Mouse (Mus musculus): ENCODE data around the gene Pcgf3. TPM values are rescaled to one million over a fixed set of nuclear protein-coding genes. Genes with fewer than 3 reads are reported as not detected.

Gene Pcgf3
- polyA plus RNA-seq, 1 experiment from 2014 or later = 12.7 TPM

DNA sequence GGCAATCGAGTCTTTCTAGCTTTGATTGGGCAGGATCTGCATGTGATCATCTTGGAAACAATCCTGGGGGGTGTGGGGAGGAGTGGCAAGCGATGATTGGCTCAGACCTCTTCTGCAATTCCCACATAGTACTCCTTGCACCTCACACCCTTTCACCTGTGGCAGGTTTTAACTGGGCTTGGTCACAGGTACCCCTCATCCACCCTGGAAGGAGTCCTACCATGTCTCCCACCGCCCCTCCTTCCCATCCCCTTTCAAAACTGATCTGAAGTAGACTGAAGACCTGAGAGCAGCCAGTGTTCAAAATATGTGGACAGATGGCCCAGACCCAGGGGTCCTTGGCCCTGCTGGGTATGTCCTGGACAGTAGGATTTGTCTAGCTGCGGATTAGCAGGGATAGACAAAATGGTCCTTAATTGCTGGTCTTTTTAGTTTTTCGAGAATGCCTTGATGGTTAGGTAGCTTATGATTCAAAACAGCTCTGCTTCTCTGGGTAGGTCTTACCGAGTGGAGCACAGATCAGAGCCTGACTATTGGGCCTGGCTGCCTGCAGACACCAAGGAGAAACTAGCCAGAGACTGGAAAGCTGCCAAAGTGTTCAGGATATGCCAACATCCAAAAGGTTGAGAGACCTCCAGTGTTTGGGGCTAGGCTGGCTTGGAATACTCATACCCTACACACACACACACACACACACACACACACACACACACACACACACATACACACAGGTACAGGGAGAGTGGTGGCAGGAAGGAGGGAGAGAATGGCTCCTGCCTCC, 54.7 kb downstream of the Pcgf3 start:
- no peak for ATAC-seq
- H3K27me3 ChIP-seq (replicated peaks; ENCODE audit: control insufficient read depth, insufficient read depth, low read length) = no peaks in the 10 kb centered on the region
- H3K36me3 ChIP-seq (ENCODE audit: control insufficient read depth, insufficient read depth, low read length) = no peaks in the 10 kb centered on the region
- WGBS = 66% methylated on average over 6 of the region's 6 CpGs
- H3K4me2 ChIP-seq (ENCODE audit: low read depth, low read length) = no peak overlapping the region
- no peak overlapping the region for H3K9ac ChIP-seq (ENCODE audit: low read depth, low read length)
- no peak overlapping the region for H3K27ac ChIP-seq (ENCODE audit: low read length)
- no peaks in the 10 kb centered on the region for H3K9me3 ChIP-seq (ENCODE audit: control insufficient read depth, low read length)
- no peak overlapping the region for H3K4me3 ChIP-seq (ENCODE audit: low read length)
- H3K4me1 ChIP-seq (ENCODE audit: control insufficient read depth, insufficient read depth, low read length) = no peaks in the 10 kb centered on the region

DNA sequence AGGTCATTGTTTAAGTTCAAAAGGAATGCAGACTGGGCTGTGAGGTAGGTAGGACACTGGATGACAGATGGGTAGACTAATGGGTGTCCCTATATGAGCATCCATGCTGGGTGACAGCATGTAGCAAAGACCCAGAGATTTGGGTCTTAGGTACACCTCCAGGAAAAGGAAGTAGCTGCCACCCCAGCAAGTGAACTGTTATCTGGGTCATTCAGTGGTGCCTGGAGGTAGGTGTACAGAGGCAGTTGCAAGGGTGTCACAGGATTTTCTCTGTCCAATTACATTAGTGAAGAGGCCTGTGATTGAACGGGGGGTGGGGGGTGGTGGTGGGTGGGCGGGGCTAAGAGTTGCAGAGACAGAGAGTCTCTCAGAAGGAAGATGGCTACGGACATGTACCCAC, 55.6 kb downstream of the Pcgf3 start:
- H3K27ac ChIP-seq (ENCODE audit: low read length) = no peak overlapping the region
- WGBS = 81% methylated on average over 3 of the region's 3 CpGs
- H3K4me3 ChIP-seq (ENCODE audit: low read length) = no peak overlapping the region
- H3K4me2 ChIP-seq (ENCODE audit: low read depth, low read length) = no peak overlapping the region
- H3K27me3 ChIP-seq (replicated peaks; ENCODE audit: control insufficient read depth, insufficient read depth, low read length) = no peaks in the 10 kb centered on the region
- no peaks in the 10 kb centered on the region for H3K4me1 ChIP-seq (ENCODE audit: control insufficient read depth, insufficient read depth, low read length)
- no peaks in the 10 kb centered on the region for H3K9me3 ChIP-seq (ENCODE audit: control insufficient read depth, low read length)
- no peak for ATAC-seq
- H3K36me3 ChIP-seq (ENCODE audit: control insufficient read depth, insufficient read depth, low read length) = no peaks in the 10 kb centered on the region
- H3K9ac ChIP-seq (ENCODE audit: low read depth, low read length) = no peak overlapping the region

DNA sequence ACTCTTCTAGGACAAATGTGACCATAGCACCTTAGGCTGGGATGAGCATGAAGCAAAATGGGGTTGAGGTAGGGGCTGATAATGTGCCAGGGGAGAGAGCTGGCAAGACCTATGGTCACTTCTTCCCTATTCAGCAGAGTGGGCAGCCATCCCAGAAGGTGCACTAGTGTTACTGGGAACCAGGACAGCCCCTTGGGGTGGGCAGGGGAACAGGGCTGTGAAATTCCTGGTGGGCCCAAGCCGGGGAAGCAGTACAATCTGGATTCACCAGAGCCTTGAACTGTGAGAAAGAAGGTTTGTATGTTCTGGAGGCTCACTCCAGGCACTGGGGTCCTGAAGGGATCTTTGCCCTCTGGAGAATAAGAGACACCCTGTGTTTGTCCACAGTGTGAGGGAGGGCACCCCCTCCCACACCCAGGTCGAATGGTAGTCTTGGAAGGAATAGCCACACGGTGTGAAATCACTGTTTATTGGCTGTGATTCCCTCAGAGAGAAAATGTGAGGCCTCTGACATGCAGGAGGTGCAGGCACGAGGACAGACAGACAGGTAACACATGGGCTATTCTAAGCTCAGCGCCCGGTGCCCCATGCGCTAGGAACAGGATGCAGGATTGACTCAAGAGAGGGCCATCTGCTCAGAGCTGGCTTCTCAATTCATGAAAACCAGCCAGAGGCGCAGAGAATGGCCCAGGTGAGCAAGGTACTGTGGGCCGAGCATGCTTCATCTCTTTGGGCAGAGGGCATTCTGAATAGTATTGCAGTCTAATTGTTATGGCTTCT, 57.3 kb downstream of the Pcgf3 start:
- 76% methylated on average over 9 of the region's 9 CpGs for WGBS
- Histone ChIP-seq H3K4me3 (ENCODE audit: low read length) (no peak overlapping the region), H3K27me3 (replicated peaks; ENCODE audit: control insufficient read depth, insufficient read depth, low read length) (no peaks in the 10 kb centered on the region), H3K27ac (ENCODE audit: low read length) (no peak overlapping the region), H3K4me2 (ENCODE audit: low read depth, low read length) (no peak overlapping the region), H3K36me3 (ENCODE audit: control insufficient read depth, insufficient read depth, low read length) (no peaks in the 10 kb centered on the region), H3K9me3 (ENCODE audit: control insufficient read depth, low read length) (no peaks in the 10 kb centered on the region), H3K9ac (ENCODE audit: low read depth, low read length) (no peak overlapping the region), H3K4me1 (ENCODE audit: control insufficient read depth, insufficient read depth, low read length) (no peaks in the 10 kb centered on the region)
- no peak for ATAC-seq

DNA sequence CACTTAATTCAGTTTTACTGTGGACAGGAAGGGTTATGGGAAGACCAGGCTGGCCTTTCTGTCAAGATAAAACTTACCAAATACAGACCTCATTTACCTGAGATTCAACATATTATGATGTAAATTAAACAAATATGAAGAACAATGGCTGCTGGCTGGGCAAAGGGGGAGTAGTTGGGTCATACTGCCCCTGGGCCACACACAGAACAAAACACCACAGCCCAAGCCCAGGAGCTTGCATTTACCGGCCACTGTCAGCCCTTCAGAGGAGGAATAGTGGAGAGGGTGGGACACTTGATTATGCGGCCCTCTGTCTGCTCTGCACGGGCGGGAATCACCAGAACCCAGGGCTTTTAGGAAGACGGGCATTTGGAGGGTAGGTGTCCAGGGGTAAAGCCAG, 57.9 kb downstream of the Pcgf3 start:
- no peak overlapping the region for H3K27ac ChIP-seq (ENCODE audit: low read length)
- H3K4me2 ChIP-seq (ENCODE audit: low read depth, low read length) = no peak overlapping the region
- no peak for ATAC-seq
- no peaks in the 10 kb centered on the region for H3K4me1 ChIP-seq (ENCODE audit: control insufficient read depth, insufficient read depth, low read length)
- no peak overlapping the region for H3K9ac ChIP-seq (ENCODE audit: low read depth, low read length)
- H3K27me3 ChIP-seq (replicated peaks; ENCODE audit: control insufficient read depth, insufficient read depth, low read length) = no peaks in the 10 kb centered on the region
- H3K9me3 ChIP-seq (ENCODE audit: control insufficient read depth, low read length) = no peaks in the 10 kb centered on the region
- no peak overlapping the region for H3K4me3 ChIP-seq (ENCODE audit: low read length)
- WGBS = 81% methylated on average over 5 of the region's 5 CpGs
- no peaks in the 10 kb centered on the region for H3K36me3 ChIP-seq (ENCODE audit: control insufficient read depth, insufficient read depth, low read length)

DNA sequence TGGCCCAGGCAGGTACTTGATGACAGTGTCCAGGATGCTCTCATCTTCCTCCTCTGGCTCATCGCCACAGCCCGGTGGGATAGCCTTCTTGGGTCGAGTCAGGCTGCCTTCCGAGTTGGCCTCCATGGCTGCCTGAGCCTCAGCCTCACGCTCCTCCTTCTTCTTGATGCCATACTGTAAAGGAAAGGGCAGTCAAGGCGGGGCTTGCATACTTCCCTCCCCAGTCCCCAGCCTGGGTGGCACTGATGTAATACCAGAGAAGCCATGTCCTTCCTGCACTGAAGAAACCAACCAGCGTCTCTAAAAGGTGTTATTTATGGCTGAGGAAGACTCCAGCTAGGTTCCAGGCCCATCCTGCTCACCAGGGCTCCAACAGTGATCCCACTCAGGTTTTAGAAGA, 59.1 kb downstream of the Pcgf3 start:
- 78% methylated on average over 7 of the region's 7 CpGs for WGBS
- Histone ChIP-seq H3K4me3 (ENCODE audit: low read length) (no peak overlapping the region), H3K4me2 (ENCODE audit: low read depth, low read length) (no peak overlapping the region), H3K27ac (ENCODE audit: low read length) (no peak overlapping the region), H3K9ac (ENCODE audit: low read depth, low read length) (no peak overlapping the region), H3K36me3 (ENCODE audit: control insufficient read depth, insufficient read depth, low read length) (no peaks in the 10 kb centered on the region), H3K4me1 (ENCODE audit: control insufficient read depth, insufficient read depth, low read length) (no peaks in the 10 kb centered on the region), H3K9me3 (ENCODE audit: control insufficient read depth, low read length) (no peaks in the 10 kb centered on the region), H3K27me3 (replicated peaks; ENCODE audit: control insufficient read depth, insufficient read depth, low read length) (no peaks in the 10 kb centered on the region)
- ATAC-seq = no peak

DNA sequence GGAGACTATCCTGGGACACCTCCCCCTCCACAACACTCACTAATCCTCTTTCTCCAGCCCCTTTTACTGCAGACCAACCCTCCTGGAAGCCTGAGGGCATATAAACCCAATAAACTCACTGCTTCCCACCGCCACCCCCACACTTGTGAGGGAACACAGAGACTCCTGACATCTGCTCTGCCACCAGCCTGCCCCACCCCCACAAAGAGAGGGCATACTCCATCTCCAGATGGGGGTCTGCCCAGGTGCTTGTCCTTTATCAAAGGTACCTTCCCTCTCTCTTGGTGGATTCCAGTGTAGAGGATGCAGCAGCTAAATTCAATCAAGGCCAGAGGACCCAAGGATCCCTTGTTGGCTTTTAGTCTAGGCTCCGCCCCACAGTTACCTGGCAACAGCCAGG, 60.0 kb downstream of the Pcgf3 start:
- Histone ChIP-seq H3K9ac (ENCODE audit: low read depth, low read length) (no peak overlapping the region), H3K4me2 (ENCODE audit: low read depth, low read length) (no peak overlapping the region), H3K4me1 (ENCODE audit: control insufficient read depth, insufficient read depth, low read length) (no peaks in the 10 kb centered on the region), H3K27me3 (replicated peaks; ENCODE audit: control insufficient read depth, insufficient read depth, low read length) (no peaks in the 10 kb centered on the region), H3K9me3 (ENCODE audit: control insufficient read depth, low read length) (no peaks in the 10 kb centered on the region), H3K36me3 (ENCODE audit: control insufficient read depth, insufficient read depth, low read length) (no peaks in the 10 kb centered on the region), H3K4me3 (ENCODE audit: low read length) (no peak overlapping the region), H3K27ac (ENCODE audit: low read length) (no peak overlapping the region)
- WGBS = 50% methylated on average over 2 of the region's 2 CpGs
- ATAC-seq = no peak

DNA sequence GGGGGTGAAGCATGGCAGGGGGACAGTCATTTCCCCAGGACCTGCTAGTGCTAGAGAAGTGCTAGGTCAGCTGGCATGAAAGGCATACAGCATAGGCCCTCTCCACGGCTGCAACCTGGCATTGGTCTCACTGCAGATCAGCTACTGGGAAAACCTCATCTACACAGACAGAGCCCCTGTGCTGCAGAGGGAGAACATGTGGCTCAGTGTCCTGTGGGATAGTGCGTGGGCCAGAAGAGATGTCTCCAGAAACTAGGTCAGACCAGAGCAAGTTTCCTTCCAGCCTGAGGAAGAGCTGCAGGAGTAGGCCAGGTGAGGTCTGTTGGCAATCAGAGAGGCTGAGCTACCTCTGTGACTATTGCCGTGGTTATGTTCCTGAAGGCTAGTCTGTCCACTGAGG, 60.9 kb downstream of the Pcgf3 start:
- Histone ChIP-seq H3K36me3 (ENCODE audit: control insufficient read depth, insufficient read depth, low read length) (no peaks in the 10 kb centered on the region), H3K4me1 (ENCODE audit: control insufficient read depth, insufficient read depth, low read length) (no peaks in the 10 kb centered on the region), H3K4me2 (ENCODE audit: low read depth, low read length) (no peak overlapping the region), H3K27me3 (replicated peaks; ENCODE audit: control insufficient read depth, insufficient read depth, low read length) (no peaks in the 10 kb centered on the region), H3K4me3 (ENCODE audit: low read length) (no peak overlapping the region), H3K9me3 (ENCODE audit: control insufficient read depth, low read length) (no peaks in the 10 kb centered on the region), H3K27ac (ENCODE audit: low read length) (no peak overlapping the region), H3K9ac (ENCODE audit: low read depth, low read length) (no peak overlapping the region)
- no peak for ATAC-seq
- 69% methylated on average over 3 of the region's 3 CpGs for WGBS

DNA sequence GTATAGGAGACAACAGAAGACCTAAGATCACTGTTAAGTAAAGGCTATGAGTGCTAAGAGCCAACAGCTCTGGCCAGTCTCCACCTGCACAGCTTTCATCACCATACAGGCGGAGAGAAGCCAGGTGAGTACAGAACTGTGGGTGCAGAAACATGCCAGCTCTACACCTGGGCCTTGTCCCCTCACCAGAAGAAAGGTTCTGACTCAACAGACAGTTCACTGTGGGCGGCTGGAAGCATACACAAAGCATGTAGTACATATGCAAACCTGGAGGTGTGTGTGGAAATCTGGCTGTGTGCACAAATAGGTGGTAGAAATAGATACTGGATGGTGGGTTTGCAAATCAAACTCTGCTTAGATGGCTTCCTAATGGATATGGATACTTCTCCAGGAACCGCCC, 61.6 kb downstream of the Pcgf3 start:
- WGBS = 84% methylated on average over 3 of the region's 3 CpGs
- Histone ChIP-seq H3K4me1 (ENCODE audit: control insufficient read depth, insufficient read depth, low read length) (no peaks in the 10 kb centered on the region), H3K27ac (ENCODE audit: low read length) (no peak overlapping the region), H3K4me2 (ENCODE audit: low read depth, low read length) (no peak overlapping the region), H3K36me3 (ENCODE audit: control insufficient read depth, insufficient read depth, low read length) (no peaks in the 10 kb centered on the region), H3K27me3 (replicated peaks; ENCODE audit: control insufficient read depth, insufficient read depth, low read length) (no peaks in the 10 kb centered on the region), H3K9me3 (ENCODE audit: control insufficient read depth, low read length) (no peaks in the 10 kb centered on the region), H3K4me3 (ENCODE audit: low read length) (no peak overlapping the region), H3K9ac (ENCODE audit: low read depth, low read length) (no peak overlapping the region)
- no peak for ATAC-seq

DNA sequence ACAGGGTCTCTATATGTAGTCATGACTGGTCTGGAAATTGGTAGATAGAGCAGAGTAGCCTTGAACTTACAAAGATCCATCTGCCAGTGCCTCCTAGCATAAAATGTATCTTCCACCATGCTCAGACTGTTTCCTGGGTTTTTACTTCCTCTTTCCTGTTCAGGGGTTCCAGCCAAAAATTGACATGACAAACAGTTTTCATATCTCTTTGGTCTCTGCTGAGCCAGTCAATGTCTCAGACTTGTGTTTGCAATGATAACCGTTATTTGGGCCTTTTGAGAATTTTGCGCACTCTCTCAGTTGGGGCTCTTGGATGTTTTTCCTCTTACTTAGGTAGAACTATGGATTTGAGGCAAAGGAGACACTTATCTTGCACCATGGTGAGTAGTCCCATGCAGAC, 73.2 kb downstream of the Pcgf3 start:
- WGBS = 95% methylated on average over 2 of the region's 2 CpGs
- Histone ChIP-seq H3K9me3 (ENCODE audit: control insufficient read depth, low read length) (0 out of 2 replicates have a peak, but pooled peaks cover 6% of the 10 kb centered on the region), H3K4me2 (ENCODE audit: low read depth, low read length) (no peak overlapping the region), H3K27ac (ENCODE audit: low read length) (no peak overlapping the region), H3K9ac (ENCODE audit: low read depth, low read length) (no peak overlapping the region), H3K4me1 (ENCODE audit: control insufficient read depth, insufficient read depth, low read length) (no peaks in the 10 kb centered on the region), H3K36me3 (ENCODE audit: control insufficient read depth, insufficient read depth, low read length) (no peaks in the 10 kb centered on the region), H3K27me3 (replicated peaks; ENCODE audit: control insufficient read depth, insufficient read depth, low read length) (no peaks in the 10 kb centered on the region), H3K4me3 (ENCODE audit: low read length) (no peak overlapping the region)
- ATAC-seq = no peak

All from intestine, embryonic 16.5 days (tissue).